Mouse (Mus musculus): ENCODE results near the gene Hsd3b7. TPM values are rescaled to one million over a fixed set of nuclear protein-coding genes. Genes with fewer than 3 reads are reported as not detected.
"Not testable (repeated sequence)": the region's sequence is repeated elsewhere in the genome, so short reads cannot be mapped to it uniquely, and the experiment has no call there.

Hsd3b7 gene
- polyA plus RNA-seq, 1 experiment from 2014 or later = 55.9 TPM

- WGBS (ENCODE audit: insufficient replicate concordance) = 59% methylated on average over 19 of the region's 19 CpGs
- no peaks in the 10 kb centered on the region for H3K27me3 ChIP-seq
- H3K36me3 ChIP-seq (replicated peaks) = 0 out of 2 replicates have a peak, but pooled peaks cover 5% of the 10 kb centered on the region
- peak overlapping the region; percentile 97 for H3K27ac ChIP-seq (replicated peaks)
- peak; percentile 44 for ATAC-seq (ENCODE audit: insufficient read depth)
- peaks cover 71% of the 10 kb centered on the region for H3K4me1 ChIP-seq (replicated peaks)
- peak overlapping the region; percentile 78 for H3K9ac ChIP-seq
- H3K4me2 ChIP-seq = peak overlapping the region; percentile 93
- H3K9me3 ChIP-seq (replicated peaks) = no peaks in the 10 kb centered on the region
- peak overlapping the region; percentile 72 for H3K4me3 ChIP-seq (replicated peaks)
Measured at GRCm38 (mm10) chr7:127767671-127768345, 32.6 kb upstream of the Hsd3b7 start.

- H3K27ac ChIP-seq (replicated peaks) = peak overlapping the region; percentile 97
Measured at GRCm38 (mm10) chr7:127768346-127768996, 31.9 kb upstream of the Hsd3b7 start.

GRCm38 (mm10) chr7:127768997-127769593, 31.3 kb upstream of the Hsd3b7 start:
- peak; percentile 5; the same call in 1 of the 2 replicates for ATAC-seq (ENCODE audit: insufficient read depth)
- Histone ChIP-seq H3K9me3 (replicated peaks) (no peaks in the 10 kb centered on the region), H3K27me3 (no peaks in the 10 kb centered on the region), H3K4me3 (replicated peaks) (peak overlapping the region; percentile 72), H3K4me1 (replicated peaks) (peaks cover 78% of the 10 kb centered on the region), H3K27ac (replicated peaks) (peak overlapping the region; percentile 97), H3K9ac (peak overlapping the region; percentile 79), H3K36me3 (replicated peaks) (peaks cover 2% of the 10 kb centered on the region; the same call in 1 of the 2 replicates), H3K4me2 (peak overlapping the region; percentile 93)
- WGBS (ENCODE audit: insufficient replicate concordance) = 1% methylated on average over 16 of the region's 16 CpGs

More at GRCm38 (mm10) chr7:127768346-127768996, 31.9 kb upstream of the Hsd3b7 start:
- H3K4me2 ChIP-seq = peak overlapping the region; percentile 93
- no peak for ATAC-seq (ENCODE audit: insufficient read depth)
- H3K9ac ChIP-seq = peak overlapping the region; percentile 78
- no peaks in the 10 kb centered on the region for H3K27me3 ChIP-seq
- 50% methylated on average over 13 of the region's 13 CpGs for WGBS (ENCODE audit: insufficient replicate concordance)
- peaks cover 72% of the 10 kb centered on the region for H3K4me1 ChIP-seq (replicated peaks)
- H3K36me3 ChIP-seq (replicated peaks) = 0 out of 2 replicates have a peak, but pooled peaks cover 5% of the 10 kb centered on the region
- peak overlapping the region; percentile 72 for H3K4me3 ChIP-seq (replicated peaks)
- H3K9me3 ChIP-seq (replicated peaks) = no peaks in the 10 kb centered on the region

GRCm38 (mm10) chr7:127769651-127770038, 30.8 kb upstream of the Hsd3b7 start, which contains the start of gene Orai3:
Gene Orai3, plus strand, starts transcription at chr7:127769815.
- H3K27ac ChIP-seq (replicated peaks) = peak within 1 kb of the TSS; percentile 97
- ATAC-seq (ENCODE audit: insufficient read depth) = peak; percentile 16
- H3K4me1 ChIP-seq (replicated peaks) = peaks cover 84% of the 10 kb centered on the region
- no peaks in the 10 kb centered on the region for H3K27me3 ChIP-seq
- no peaks in the 10 kb centered on the region for H3K9me3 ChIP-seq (replicated peaks)
- H3K36me3 ChIP-seq (replicated peaks) = no peaks in the 10 kb centered on the region; the same call in 1 of the 2 replicates
- H3K4me2 ChIP-seq = peak within 1 kb of the TSS; percentile 93
- H3K4me3 ChIP-seq (replicated peaks) = peak within 1 kb of the TSS; percentile 72
- H3K9ac ChIP-seq = peak within 1 kb of the TSS; percentile 79
- WGBS (ENCODE audit: insufficient replicate concordance) = 0% methylated on average over 24 of the region's 24 CpGs

DNA sequence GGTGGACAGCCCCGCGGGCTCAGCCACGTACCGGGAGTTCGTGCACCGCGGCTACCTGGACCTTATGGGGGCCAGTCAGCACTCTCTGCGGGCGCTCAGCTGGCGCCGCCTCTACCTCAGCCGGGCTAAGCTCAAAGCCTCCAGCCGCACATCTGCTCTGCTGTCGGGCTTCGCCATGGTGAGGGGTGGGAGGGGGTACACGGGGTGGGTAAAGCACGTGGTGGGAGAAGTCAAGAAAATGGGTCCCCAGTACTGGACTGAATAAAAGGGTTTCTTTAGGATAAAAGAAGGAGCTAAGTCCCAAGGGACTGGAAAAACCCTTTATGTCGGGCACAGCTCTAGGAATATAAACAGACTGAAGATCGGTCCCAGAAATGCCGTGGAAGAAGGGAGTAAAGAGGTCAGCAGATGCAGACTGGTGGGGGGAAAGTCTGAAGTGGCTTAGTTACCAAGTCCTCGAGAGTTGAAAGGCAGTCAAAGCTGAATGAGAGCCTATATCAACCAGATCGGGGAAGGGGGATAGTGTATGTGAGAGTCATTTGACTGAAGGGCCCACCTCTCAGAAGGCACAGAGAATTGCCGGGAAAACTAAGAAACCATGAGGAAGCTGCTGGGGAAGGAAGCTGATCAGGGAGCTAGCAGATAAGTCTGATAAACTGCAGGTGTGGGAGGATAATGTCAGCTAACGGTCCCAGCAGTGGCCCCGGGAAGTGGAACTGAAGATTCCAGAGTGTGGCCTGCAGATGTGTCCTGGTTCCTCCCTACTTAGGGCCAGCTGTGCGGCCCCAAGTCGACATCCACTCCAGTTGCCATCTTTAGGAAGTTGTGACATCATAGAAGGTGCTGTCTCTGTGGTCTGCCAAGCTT, 30.1 kb upstream of the Hsd3b7 start:
- WGBS (ENCODE audit: insufficient replicate concordance) = 1% methylated on average over 27 of the region's 27 CpGs
- H3K4me2 ChIP-seq = peak overlapping the region; percentile 93
- H3K9me3 ChIP-seq (replicated peaks) = no peaks in the 10 kb centered on the region
- H3K4me1 ChIP-seq (replicated peaks) = peaks cover 86% of the 10 kb centered on the region
- ATAC-seq (ENCODE audit: insufficient read depth) = no peak
- H3K9ac ChIP-seq = peak overlapping the region; percentile 79
- no peaks in the 10 kb centered on the region; the same call in 1 of the 2 replicates for H3K36me3 ChIP-seq (replicated peaks)
- H3K27ac ChIP-seq (replicated peaks) = peak overlapping the region; percentile 97
- peak overlapping the region; percentile 72 for H3K4me3 ChIP-seq (replicated peaks)
- no peaks in the 10 kb centered on the region for H3K27me3 ChIP-seq

GRCm38 (mm10) chr7:127771262-127771661, 29.1 kb upstream of the Hsd3b7 start:
- WGBS (ENCODE audit: insufficient replicate concordance) = 37% methylated on average over 5 of the region's 5 CpGs
- Histone ChIP-seq H3K9ac (no peak overlapping the region), H3K27ac (replicated peaks) (peak overlapping the region; percentile 97), H3K4me2 (peak overlapping the region; percentile 93), H3K4me3 (replicated peaks) (0 out of 2 replicates have a peak overlapping the region, but pooled peaks have one; percentile 72), H3K36me3 (replicated peaks) (no peaks in the 10 kb centered on the region; the same call in 1 of the 2 replicates), H3K27me3 (no peaks in the 10 kb centered on the region), H3K4me1 (replicated peaks) (peaks cover 86% of the 10 kb centered on the region), H3K9me3 (replicated peaks) (no peaks in the 10 kb centered on the region)
- ATAC-seq (ENCODE audit: insufficient read depth) = no peak

- 38% methylated on average over 3 of the region's 3 CpGs for WGBS (ENCODE audit: insufficient replicate concordance)
- peaks cover 79% of the 10 kb centered on the region for H3K4me1 ChIP-seq (replicated peaks)
Measured at GRCm38 (mm10) chr7:127772080-127772479, 28.3 kb upstream of the Hsd3b7 start.

DNA sequence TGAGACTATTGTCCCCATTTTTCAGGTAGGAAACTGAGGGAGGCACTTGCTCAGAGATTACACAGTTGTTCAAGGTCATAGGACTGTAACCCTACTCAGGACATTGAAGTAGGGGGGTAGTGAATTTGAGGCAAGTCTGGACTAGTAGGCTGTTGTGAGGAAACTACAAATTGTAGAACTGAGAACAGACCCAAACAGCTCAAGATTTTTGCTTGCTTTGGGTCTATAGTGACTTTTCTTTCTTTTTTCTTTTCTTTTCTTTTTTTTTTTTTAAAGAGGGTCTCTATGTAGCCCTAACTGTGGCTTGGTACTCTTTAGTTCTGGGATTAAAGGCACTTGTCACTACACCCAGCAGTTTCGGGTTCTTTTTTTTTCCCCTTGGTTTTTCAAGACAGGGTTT, 27.8 kb upstream of the Hsd3b7 start:
- peaks cover 74% of the 10 kb centered on the region for H3K4me1 ChIP-seq (replicated peaks)
- H3K9ac ChIP-seq = no peak overlapping the region
- H3K36me3 ChIP-seq (replicated peaks) = no peaks in the 10 kb centered on the region; the same call in 1 of the 2 replicates
- H3K27ac ChIP-seq (replicated peaks) = no peak overlapping the region; the same call in 1 of the 2 replicates
- WGBS (ENCODE audit: insufficient replicate concordance) = 78% methylated on average over 1 of the region's 1 CpGs
- H3K27me3 ChIP-seq = no peaks in the 10 kb centered on the region
- no peak overlapping the region for H3K4me2 ChIP-seq
- no peak for ATAC-seq (ENCODE audit: insufficient read depth)
- H3K4me3 ChIP-seq (replicated peaks) = no peak overlapping the region
- no peaks in the 10 kb centered on the region for H3K9me3 ChIP-seq (replicated peaks)

More at GRCm38 (mm10) chr7:127772080-127772479, 28.3 kb upstream of the Hsd3b7 start:
- no peak overlapping the region for H3K4me3 ChIP-seq (replicated peaks)
- no peaks in the 10 kb centered on the region for H3K9me3 ChIP-seq (replicated peaks)
- no peak overlapping the region for H3K9ac ChIP-seq
- no peak overlapping the region; the same call in 1 of the 2 replicates for H3K27ac ChIP-seq (replicated peaks)
- no peak for ATAC-seq (ENCODE audit: insufficient read depth)
- H3K27me3 ChIP-seq = no peaks in the 10 kb centered on the region
- no peak overlapping the region for H3K4me2 ChIP-seq
- H3K36me3 ChIP-seq (replicated peaks) = no peaks in the 10 kb centered on the region; the same call in 1 of the 2 replicates

DNA sequence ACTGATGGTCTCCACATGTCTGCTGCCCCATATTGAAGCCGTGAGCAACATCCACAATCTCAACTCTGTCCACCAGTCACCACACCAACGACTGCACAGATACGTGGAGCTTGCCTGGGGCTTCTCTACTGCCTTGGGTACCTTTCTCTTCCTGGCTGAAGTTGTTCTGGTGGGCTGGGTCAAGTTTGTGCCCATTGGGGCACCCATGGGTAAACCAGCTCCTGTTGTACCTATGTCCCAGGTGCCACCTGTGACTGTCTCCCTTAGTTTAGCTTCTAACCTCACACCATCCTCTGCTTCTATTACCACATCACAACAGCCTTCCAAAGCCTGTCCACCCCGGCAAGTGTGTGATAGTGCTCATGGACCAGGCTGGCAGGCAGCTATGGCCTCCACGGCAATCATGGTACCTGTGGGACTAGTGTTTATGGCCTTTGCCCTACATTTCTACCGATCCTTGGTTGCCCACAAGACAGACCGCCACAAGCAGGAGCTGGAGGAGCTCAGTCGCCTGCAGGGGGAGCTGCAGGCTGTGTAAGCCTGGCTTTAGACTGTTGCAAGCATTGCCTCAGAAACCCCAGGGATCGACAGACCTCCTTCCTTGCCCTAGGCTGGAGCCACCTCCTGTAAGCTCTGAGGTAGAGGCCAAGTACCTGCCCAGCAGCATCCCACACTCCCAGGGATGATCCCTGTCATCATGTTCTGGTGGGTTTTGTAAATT, 26.6 kb upstream of the Hsd3b7 start:
- no peak overlapping the region for H3K27ac ChIP-seq (replicated peaks)
- peaks cover 73% of the 10 kb centered on the region for H3K4me1 ChIP-seq (replicated peaks)
- WGBS (ENCODE audit: insufficient replicate concordance) = 35% methylated on average over 9 of the region's 9 CpGs
- peaks cover 6% of the 10 kb centered on the region for H3K36me3 ChIP-seq (replicated peaks)
- no peak for ATAC-seq (ENCODE audit: insufficient read depth)
- H3K4me2 ChIP-seq = no peak overlapping the region
- H3K4me3 ChIP-seq (replicated peaks) = no peak overlapping the region
- no peaks in the 10 kb centered on the region for H3K9me3 ChIP-seq (replicated peaks)
- H3K27me3 ChIP-seq = no peaks in the 10 kb centered on the region
- no peak overlapping the region for H3K9ac ChIP-seq

GRCm38 (mm10) chr7:127775837-127776236, 24.6 kb upstream of the Hsd3b7 start:
- Histone ChIP-seq H3K9ac (peak overlapping the region; percentile 83), H3K4me2 (peak overlapping the region; percentile 91), H3K4me1 (replicated peaks) (peaks cover 59% of the 10 kb centered on the region), H3K27ac (replicated peaks) (peak overlapping the region; percentile 97), H3K36me3 (replicated peaks) (peaks cover 25% of the 10 kb centered on the region), H3K4me3 (replicated peaks) (peak overlapping the region; percentile 92)
- ATAC-seq (ENCODE audit: insufficient read depth); H3K9me3 ChIP-seq (replicated peaks); H3K27me3 ChIP-seq: not testable (repeated sequence)
- WGBS (ENCODE audit: insufficient replicate concordance) = 62% methylated on average over 7 of the region's 7 CpGs

Data from liver, embryonic 15.5 days (tissue).